Mouse (Mus musculus) gastrocnemius, postnatal 14 days (tissue): ENCODE data around the gene Nfyc. TPM values are rescaled to one million over a fixed set of nuclear protein-coding genes. Genes with fewer than 3 reads are reported as not detected.

Experiments
- DNase-seq: peaks from one replicate; pipeline ENCODE4 v3.0.0; 2021; ENCODE audit warnings: mixed read lengths
- intact Hi-C: fragments of 180-260 bp; cut with DNase I; formaldehyde crosslinking; loops from one replicate; pipeline ENCODE4 v1.15.1; 2025; ENCODE audit warnings: low total_unique reads
- microRNA-seq, 2 experiments: library from miRNA; unstranded; fragments of <30 nt; microRNA quantifications; one replicate each; pipeline ENCODE4 v1.2.0; 2021
- total RNA-seq, 2 experiments: library from RNA; stranded (reverse); gene quantifications; 2 replicates each; pipeline ENCODE4 v1.2.3; 2021

Gene Nfyc
- total RNA-seq, 2 experiments from 2014 or later = 43.7 to 44.3 TPM

DNA sequence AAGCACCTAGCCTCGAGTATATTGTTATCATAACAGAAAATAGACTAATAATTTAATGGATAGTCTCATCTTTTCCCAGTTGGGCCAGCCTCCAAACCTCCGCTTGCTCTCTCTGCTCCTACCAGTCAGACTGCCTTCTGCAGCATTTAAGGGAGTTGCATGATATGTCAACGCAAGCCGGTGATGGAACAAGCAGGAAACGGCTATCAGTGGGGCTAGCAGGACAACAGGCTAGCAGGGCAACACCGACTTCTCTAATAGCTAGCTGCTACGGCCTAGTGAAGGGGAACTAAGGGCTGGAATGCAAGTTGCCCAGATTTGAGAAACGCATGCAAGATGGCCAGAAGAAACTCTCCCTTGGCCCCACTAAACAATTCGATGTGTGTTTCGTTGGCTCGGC lies 103.5 kb downstream of the Nfyc start:
- intact Hi-C loops = no loop called here
- no peak for DNase-seq

DNA sequence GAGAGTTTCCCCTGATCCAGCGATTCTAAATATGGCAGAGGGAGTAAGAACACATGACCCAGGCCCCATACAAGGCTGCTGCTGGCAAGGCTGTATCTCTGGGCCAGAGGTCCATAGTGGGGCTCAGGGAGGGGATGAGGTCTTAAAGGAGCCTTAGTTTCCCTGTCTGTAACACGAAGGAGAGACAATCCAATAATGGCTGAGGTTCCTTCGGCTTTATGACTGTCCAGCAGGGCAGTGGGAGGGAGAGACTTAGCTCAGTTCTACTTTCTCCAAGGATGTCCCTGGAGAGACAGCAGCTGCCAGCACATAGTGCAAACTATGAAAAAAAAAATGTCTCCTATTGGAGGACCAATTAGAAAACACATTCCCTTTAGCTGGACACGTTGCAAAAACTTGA lies 105.2 kb downstream of the Nfyc start:
- DNase-seq = peak; percentile 45
- intact Hi-C loops = no loop called here

DNA sequence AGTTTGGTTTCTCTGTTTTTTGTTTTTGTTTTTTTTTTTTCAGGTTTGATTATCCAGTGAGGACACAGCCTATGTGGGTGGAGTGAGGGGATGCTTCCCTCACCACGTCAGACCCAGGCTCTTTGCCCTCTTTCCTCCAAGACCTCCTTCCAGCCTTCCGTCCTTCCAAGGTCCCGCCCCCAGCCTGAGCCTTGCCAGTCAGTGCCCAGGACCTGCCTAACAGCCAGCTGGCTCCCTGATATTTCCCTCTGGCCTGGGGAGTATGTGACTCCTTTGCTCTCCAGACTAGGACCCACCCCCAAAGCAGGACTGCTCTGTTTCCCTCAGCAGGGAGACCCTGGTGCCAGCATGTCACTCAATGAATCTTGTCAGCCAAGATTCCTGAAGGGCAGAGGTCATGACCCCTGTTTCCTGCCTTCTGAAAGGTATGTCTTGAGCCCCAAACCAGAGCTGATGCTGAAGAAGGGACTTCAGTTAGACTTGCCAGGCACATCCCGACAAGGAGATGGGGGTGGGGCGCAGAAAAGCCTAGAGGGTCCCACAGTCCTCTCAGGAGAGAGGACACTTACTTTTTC lies 105.8 kb downstream of the Nfyc start:
- intact Hi-C loops = no loop called here
- DNase-seq = peak; percentile 70

DNA sequence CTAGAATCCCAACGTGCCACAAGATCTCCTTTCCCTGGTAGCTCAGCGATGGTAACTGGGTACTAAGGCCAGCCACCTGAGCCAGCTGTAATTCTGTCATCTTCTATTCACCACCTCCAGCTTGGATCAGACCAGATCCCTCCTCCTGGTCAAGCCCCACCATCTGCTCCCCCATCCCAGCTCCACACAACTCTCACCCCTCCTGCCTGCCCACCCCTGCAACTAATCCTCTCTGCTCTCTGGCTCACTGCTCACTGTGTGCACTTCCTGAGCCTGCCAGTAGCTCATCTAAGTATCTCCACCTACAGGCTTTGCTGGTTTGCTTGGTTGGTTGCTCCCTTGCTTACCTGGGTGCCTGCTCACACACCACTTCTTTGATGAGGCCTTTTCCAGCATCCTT lies 109.8 kb downstream of the Nfyc start:
- intact Hi-C loops = no loop called here
- DNase-seq = no peak

DNA sequence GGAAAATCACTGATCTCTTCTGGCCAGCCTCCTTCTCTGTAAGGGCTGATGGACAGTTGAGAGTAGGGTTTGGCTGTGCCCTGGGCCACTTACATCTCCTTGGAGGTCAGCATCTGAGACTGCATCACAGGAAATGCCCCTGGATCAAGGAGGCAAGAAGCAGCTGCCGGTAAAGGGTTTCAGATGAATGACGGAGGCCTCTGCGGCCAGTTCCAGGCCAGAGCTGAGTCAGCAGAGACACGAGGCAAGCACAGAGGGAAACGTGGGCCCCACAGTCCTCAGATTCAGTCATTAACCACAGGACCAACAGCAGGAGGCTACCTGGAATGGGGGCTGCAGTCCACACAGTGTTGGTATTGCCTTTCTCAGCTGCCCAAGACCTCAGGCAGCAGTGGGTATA lies 112.2 kb downstream of the Nfyc start:
- DNase-seq = no peak
- intact Hi-C loops = no loop called here

DNA sequence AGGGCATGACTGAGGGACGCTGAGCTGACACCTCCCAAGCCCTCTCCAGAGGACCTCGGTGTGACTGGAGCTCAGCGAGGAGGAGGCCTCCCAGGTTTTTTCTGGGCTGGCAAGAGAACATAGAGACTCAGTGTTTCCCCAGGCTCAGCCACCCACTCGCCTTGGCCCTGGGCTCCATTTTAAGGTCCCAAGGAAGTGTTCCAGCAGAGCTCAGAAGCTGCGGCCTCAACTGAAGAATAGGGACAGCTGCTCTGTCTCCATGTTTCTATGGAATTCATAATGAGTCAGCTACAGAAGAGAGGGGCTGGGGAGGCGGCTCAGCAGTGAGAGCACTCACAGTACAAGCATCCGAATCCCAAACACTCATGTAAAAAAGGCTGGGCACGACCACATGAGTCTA lies 113.8 kb downstream of the Nfyc start:
- no peak for DNase-seq
- intact Hi-C loops = no loop called here

DNA sequence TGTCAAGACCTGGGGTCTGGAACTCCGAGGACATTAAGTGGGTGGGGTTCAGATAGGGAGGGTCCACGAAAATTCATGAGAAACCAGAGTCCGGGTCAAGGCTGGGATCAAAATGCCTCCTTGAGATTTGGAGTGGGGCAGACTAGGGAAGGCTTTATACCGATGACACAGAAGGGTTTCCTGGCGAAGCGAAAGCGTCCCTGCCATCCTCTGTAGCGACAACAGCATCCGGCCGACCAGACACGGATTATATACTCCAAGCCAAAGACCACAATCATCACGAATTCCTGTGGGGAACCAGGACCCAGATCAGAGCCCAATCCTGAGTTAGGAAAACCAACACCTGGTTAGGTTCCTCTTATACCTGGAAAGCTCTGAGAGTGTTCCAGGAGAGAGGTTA lies 114.6 kb downstream of the Nfyc start:
- DNase-seq = no peak
- intact Hi-C loops = no loop called here

DNA sequence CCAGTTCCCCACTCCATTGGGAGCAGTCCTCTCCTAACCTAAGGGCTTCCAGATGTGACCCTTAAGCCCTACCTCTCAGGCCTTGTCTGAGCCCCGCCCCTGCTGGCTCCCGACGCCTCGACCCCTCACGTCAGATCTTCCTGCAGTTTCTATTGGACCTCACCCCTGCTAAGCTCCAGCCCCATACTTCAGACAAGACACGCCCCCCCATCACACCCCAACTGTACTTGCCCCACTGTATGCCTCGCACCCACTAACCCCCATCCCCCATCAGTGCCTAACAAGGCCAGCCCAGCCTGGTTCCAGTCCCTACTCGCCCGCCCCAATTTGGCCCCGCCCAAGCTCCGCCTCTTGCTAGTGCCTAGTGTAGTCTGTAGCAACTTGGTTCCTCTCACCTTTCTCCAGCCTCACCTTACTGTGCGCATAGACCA lies 115.2 kb downstream of the Nfyc start:
- DNase-seq = peak; percentile 64
- intact Hi-C loops = no loop called here

DNA sequence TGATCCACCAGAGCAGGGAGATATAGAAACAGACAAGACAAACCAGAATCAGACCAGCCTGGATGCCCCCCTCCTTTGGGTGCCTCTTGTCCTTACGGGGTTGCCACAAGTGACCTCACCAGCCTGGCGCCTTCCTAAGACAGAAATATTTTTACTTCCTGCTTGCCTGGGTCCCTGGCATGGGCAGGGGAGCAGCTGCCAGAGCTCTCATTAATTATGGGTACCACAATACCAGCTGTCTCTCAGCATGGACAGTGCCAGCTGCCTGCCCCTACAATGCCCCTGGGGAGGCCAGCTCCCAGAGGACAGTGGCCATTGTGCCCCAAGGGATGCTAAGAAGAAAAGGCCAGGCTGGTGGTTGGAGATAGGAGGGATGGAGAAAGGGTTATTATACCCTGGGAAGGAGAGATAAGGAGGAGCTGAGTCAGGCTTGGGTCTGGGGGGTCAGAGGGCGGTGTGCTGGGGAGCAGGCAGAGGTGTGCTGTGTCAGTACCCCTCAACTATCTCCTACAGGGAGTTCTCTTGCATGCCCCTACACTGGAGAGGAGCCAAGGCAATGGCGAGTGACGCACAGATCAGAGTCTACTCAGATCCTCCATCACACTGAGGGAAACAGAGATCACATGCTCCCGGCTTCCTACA lies 117.4 kb downstream of the Nfyc start:
- DNase-seq = peak; percentile 49
- intact Hi-C loops = no loop called here

DNA sequence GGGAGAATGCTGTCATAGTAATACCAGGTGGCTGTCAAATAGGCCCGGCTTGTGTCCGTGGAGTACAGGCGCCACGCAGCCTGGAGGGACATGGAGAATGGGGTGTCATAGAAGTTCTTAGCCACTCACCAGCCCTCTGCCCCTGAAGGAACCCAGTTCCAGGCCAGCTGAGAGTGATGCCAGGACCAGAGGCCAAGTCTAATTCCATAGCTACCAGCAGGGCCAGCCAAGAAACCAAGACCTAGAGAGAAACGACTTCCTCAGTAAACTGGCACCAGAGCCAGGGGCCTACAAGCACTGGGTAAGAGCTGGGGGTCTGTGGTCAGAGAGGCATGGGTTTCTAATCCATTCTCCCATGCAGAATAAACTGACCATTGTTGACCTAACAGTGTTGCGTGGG lies 118.4 kb downstream of the Nfyc start:
- intact Hi-C loops = no loop called here
- no peak for DNase-seq

DNA sequence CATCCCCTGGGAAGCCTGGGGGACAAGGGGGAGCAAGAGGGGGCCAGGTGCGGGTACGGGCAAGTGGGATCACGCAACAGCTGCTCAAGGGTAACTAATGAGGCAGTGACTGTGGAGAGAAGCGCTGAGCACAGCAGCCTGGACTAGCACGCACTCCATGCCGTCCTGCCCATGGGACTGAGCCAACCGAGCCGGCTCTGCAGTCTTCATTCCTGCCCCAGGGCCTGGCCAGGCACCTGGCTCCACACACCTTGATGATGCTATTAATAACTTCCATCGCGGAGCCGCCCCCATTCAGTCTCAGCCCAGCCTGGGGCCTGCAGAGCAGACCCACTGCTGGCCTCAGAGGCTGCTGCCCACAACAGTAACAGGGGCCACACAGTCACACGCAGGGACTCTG lies 119.1 kb downstream of the Nfyc start:
- DNase-seq = no peak
- intact Hi-C loops = no loop called here

Small RNA genes lying within 50 kb of the gene (microRNA-seq; reads per million reads assigned to microRNA genes)
- gene Gm23936 = 0 reads per million in 2 experiments
- 57.4 to 60.1 reads per million in 2 experiments for gene Mir30c-1
- 0 reads per million in 2 experiments for gene Mir30e
- gene Mir30f = 0 reads per million in 2 experiments

Other genes with a start within 250 kb of the Nfyc start
- gene Gm8439, start 242.8 kb downstream of the Nfyc start, total RNA-seq = not detected
- 10 to 100 TPM; 38.6 to 69.1 TPM for gene Cited4, start 165.0 kb downstream of the Nfyc start, total RNA-seq
- 10 to 100 TPM; 15.7 to 18.5 TPM for gene Kcnq4, start 83.0 kb downstream of the Nfyc start, total RNA-seq
- under 1 TPM in 1 of 2 experiments, not detected in 1; 0.06 TPM for gene Rims3, start 23.2 kb upstream of the Nfyc start, total RNA-seq
- 1 to 10 TPM; 2.8 to 3.9 TPM for gene Exo5, start 93.4 kb upstream of the Nfyc start, total RNA-seq
- 1 to 10 TPM; 1.1 to 1.3 TPM for gene Zfp69, start 120.1 kb upstream of the Nfyc start, total RNA-seq
- gene Smap2, start 185.7 kb upstream of the Nfyc start, total RNA-seq = 10 to 100 TPM; 16.1 to 16.3 TPM
- gene Col9a2, start 207.8 kb upstream of the Nfyc start, total RNA-seq = under 1 TPM; 0.60 to 0.84 TPM